Mouse (Mus musculus) fat pad, adult 2 months (tissue): ENCODE data around the gene Thumpd3.

Experiments
- DNase-seq: peaks from one replicate; pipeline ENCODE4 v3.0.0-alpha.2; 2011; ENCODE audit warnings: low read depth, low spot score; ENCODE audit errors: extremely low read depth

The Thumpd3 gene

DNA sequence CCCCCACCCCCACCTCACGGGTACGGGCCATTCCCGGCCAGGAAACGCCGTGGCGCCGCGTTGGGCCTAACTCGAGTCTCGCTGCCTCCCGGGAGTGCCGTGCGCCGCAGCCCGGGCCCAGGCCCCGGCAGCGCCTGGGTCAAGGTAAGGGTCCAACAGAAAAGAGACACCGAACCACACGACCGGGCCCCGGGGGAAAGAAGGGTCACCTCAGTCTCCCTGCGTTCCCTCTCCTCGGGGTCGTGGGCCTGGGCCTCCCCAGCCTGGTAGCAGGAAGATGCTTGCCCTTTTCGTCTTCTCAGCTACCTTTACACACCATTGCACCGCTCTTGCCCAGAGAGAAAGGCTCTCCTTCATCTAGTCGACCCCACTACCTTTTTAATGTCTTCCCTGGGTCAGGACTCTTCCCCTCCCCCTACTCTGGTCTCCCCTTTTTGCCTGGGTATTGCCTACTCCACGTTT, 31.6 kb downstream of the Thumpd3 start:
- DNase-seq, result no peak

DNA sequence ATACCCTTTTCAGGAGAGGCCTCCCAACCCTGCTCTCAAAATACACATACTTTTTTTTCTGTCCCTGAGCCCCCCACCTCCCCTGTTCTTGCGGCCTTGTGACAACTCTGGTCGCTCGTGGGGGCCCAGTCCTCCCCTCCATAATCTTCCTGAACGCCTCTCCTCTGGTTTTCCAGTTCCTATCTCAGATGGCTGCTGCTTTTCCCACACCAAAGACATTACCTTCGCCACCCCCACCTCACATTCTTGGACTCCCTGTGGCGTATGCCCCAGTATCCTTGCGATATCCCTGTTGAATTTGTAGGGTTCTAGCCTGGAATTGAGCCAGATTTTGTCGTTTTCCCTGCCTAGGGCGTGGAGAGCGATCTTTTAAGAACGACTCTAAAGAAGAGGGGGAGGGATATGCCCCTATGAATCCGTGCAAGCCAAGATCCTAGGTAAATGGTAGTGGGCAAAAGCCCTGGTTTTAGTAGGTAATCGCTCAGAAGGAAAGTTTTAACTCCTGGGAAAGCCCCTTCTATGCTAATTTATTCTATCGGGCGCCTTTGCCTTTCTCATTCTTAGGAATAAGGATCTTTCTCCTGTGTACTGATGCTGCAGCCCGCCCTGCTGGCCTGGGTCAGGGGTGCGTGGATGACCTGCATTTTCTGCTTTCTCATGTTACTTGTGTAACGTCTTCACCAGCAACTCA, 32.2 kb downstream of the Thumpd3 start:
- DNase-seq, result no peak

DNA sequence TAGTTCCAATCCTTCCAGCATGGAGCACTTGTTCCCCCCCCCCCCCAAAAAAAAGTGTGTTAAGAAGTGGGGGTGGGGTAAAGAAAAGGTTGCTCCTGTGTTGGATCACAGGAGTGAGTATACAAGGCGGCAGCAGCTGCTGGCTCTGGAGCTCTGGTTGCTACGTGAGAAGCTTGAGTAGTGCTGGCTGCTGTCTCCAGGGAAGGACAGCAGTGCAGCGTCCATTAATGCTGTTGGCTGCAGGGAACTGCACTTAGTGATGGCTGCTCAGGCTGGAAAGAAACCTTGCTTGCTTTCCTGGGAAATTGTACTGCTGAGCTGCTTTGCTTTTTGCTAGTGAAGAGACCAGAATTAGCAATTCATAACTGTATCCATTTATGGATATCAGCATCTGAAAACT, 33.5 kb downstream of the Thumpd3 start:
- no peak for DNase-seq

DNA sequence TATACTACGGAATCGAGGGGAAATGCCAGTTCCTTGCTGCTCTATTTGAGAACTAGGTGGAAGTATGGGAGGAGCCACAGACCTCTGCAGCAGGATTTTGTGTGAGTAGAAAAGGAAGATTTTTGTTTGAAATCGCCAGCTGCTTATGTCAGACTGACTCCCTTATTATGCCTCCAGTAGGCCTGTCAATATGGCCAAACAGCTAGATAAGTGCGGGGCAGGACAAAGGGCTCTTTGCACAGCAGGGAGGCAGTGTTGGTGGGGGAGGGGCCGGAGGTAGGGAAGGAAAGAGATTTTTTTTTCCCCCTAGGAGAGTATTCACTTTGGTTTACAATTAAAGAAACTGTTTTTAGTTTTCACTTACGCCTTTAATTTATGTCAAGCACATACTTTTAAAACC, 36.2 kb downstream of the Thumpd3 start:
- no peak for DNase-seq

DNA sequence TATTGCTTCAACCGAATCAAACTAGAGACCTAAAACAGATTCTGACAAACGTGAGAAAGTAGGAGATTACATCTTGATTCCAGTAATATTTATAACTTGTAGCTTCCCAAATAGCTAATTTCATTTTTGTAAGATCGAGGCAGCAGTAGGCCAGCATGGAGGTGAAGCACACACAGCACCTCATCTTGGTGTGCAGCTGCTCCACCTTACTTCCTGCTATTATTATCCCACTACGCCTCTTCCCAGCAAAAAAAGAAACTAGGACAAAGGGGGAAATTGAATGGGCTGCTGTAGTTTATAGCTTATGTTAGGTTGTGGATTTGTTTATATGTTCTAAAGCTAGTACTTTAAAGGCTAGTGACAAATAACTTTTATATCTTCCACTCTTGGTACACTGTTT, 38.6 kb downstream of the Thumpd3 start:
- no peak for DNase-seq

DNA sequence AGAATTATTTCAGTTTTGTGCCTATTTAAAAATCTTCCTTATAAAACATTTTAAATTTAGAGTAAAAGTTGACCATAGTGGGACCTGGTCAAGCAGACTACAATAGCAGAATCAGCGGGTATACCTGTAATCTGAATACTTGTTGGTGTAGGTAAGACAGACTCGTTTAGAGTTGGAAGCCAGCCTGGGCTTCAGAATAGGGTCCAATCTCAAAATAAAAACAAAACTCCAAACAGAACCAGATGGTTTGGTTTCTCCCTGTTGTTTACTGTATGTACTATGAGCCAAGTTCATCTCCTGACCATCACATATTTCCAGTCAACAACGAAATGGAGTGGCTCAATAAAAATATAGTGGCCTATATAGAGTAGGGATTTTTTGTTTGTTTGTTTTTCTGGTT, 47.2 kb downstream of the Thumpd3 start:
- no peak for DNase-seq

DNA sequence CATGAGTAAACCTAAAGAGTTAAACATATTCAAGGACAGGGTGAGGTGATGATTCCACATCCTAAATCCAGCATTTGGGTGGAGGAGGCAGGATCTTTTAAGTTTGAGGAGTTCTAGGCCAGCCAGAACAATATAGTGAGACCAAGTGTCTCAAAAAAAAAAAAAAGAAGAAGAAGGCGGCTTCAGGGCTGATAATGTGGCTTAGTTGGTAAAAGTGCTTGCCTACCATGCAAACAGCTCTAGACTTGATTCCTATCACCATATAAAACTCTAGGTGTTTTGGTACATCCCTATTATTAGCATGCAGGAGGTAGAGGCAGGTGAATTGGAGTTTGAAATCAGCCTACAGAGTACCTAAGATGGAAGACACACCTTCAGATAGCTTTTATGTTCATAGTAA, 49.5 kb downstream of the Thumpd3 start:
- DNase-seq, result no peak

DNA sequence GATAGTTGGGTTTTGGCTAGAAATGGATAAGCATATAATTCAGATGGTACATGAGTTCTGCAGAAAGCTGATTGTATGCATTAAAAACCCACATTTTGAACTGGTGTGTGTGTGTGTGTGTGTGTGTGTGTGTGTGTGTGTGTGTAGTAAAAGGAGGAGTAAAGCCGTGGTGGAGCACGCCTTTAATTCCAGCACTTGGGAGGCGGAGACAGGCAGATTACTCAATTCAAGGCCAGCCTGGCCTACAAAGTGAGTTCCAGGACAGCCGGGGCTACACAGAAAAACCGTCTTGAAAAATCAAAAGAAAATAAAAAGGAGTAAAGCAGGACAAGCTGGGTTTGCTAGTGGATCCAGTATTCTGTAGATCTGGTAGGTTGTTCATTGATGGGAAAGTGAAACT, 51.6 kb downstream of the Thumpd3 start:
- DNase-seq, result no peak

DNA sequence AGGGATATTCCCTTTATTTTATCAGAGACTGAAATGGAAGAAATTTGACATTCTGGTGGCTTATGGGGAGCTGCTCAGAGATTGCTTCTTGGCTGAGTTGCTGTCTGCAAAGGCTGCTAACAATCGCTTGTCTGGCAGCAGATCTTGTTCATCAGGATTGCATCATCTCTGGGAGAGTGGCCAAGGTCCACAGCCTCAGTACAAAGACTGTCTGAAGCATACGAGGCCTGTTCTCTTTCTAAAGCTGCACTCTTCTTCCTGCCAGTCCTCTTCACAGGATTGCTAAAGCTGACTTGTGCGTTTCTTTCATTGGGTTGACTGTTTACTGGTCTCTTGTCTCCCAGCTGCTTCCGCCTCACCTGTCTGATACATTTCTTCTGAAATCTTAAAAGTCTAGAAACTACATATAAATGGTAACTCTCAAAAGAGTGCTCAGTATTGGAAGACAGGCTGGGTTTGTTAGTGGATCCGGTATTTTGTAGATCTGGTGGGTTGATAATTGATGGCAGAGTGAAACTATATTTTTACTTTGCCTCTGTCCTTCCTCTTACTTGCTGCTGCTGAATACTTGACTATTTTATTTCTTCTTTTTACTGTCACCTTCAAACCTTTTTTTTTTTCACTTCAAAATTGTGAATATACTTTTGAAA, 53.7 kb downstream of the Thumpd3 start:
- DNase-seq, result peak; percentile 92

DNA sequence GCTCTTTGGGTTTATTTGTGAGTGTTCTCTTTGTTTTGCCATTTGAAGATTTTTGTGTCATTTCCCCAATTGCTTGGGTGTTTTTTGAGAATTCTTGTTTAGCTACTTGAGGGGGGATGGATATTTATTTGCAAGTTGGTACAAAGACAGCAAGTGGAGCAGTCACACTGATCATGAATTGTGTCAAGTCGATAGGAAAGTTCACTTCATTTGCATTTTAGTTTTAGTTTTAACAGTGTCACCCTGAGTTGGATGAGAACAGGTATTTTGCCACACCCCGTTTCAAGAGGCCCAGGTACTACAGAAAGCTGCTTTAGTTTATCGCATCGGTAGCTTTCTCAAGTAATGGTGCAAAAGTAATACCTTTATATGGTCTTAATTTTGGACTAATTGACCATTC, 56.5 kb downstream of the Thumpd3 start:
- DNase-seq, result no peak

DNA sequence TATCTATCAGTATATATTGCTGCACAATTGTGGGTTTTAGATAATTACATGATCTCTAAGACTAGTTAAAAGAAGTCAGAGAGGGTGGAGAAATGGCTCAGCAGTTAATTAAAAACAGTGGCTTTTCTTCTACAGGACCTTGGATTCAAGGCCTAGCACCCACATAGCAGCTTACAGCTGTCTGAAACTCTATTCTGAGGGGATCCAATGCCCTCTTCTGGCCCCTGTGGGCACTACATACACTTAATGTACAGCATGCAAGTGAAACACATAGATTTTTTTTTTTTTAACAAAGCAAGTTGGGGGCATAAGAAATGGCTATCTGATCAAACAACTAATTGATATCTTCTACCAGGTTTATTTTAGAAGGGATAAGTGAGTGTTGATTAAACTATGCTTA, 57.7 kb downstream of the Thumpd3 start:
- DNase-seq, result no peak

DNA sequence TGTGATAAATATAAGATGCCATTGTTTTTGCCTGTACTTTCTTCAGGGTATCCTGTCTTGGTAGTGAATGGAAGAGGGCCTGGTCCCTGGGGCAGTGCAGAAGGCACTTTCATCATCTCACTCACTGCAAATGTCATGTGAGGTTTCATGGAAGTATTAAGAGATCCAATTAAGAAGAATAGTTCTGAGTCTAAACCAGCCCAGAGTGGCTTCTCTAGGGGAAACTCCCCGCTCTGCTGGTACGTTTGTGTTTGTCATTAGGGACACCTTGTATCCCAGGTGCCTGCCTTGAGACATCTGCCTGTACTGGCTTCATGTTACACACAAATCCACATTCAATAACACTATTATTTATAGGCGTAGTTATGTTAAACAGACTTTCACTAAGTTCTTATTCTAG, 63.4 kb downstream of the Thumpd3 start:
- no peak for DNase-seq

DNA sequence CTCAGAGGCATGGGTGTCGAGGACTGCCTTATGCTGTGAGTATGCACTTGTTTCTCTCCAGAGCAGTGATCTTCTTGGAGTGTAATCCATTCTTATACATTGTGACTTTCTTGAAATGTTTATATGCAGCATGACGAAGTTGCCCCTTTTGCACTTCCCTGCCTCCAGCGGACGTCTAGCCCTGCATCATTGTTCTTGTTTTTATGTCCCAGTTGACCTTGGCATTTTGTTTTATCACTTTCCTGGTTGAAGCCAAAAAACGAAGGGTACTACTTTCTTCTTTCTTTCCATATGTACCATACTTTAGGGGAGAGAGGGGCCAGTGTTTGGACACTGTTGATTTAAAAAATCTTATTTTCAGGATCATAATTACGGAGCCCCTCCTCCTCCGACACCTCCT, 63.9 kb downstream of the Thumpd3 start:
- no peak for DNase-seq
